ENCODE assay signal across 13 mouse cellular contexts in the genomic region with DNA sequence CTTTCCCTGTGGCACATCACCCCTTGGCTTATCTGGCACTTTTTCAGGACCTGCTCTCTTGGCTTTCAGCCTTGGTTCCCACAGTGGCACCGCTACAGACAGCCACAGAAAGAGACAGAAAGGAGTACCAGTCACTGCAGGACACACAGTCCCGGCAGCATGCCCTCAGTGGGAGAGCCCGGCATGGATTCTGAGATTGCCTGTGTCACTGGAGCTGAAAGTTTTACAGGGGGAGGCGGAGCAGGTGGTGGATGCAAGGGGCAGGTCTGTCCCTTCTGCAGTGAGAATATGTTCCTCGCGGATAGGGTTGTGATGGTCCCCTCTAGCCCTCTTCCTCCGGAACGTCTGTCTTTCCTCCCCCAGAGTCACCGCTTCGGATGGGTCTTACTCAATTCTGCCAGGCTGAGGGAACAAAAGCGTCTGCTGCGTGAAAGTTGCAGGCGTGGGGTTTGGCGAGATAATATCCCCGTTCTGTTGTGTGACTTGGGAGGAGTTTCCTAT.
DNase-seq lines count a peak whose midpoint lies in the region; ATAC-seq lines count a peak whose summit lies in the region.
"Had no signal": no experiment of that assay in that cellular context is flagged by ENCODE, and none has a peak within 500 bp of the region (broad histone marks: within the 10 kb centered on the region; RNA-seq: fewer than 3 reads in every experiment).

No protein-coding gene starts in this region.

- no peaks in the 10 kb centered on the region for H3K4me1 ChIP-seq in midbrain, embryonic 15.5 days
- H3K4me1 ChIP-seq: forebrain, embryonic 15.5 days; hindbrain, embryonic 13.5 days had no signal

- peak; percentile 13 for DNase-seq in heart, postnatal 4 days
- no peak for DNase-seq in heart, adult 11 months
- peak; percentile 35 to 52 for DNase-seq in frontal cortex, adult 2 months (ENCODE audit: extremely low spot score in 1 of 2, low spot score in 1 of 2)
- peak; percentile 23 to 27 for DNase-seq in layer of hippocampus, postnatal 25 days (ENCODE audit: extremely low spot score in 1 of 2, low spot score in 1 of 2)
- DNase-seq in right cerebral cortex, postnatal 25 days = peak; percentile 47
- DNase-seq in retina, postnatal 1 day = no peak
- no peak for DNase-seq in gastrocnemius, postnatal 25 days
- DNase-seq: lung, postnatal 14 days had no signal

- H3K27ac ChIP-seq in midbrain, embryonic 15.5 days = no peak overlapping the region
- H3K27ac ChIP-seq: forebrain, embryonic 15.5 days; hindbrain, embryonic 13.5 days; kidney, postnatal 0 days had no signal

- WGBS in midbrain, embryonic 15.5 days = 86% methylated on average over 15 of the region's 15 CpGs

- no peak for ATAC-seq in midbrain, embryonic 15.5 days (replicated peaks)
- ATAC-seq: forebrain, embryonic 15.5 days had no signal

- H3K36me3 ChIP-seq in midbrain, embryonic 15.5 days (replicated peaks) = no peaks in the 10 kb centered on the region
- H3K36me3 ChIP-seq: forebrain, embryonic 15.5 days; hindbrain, embryonic 13.5 days had no signal

- H3K27me3 ChIP-seq in midbrain, embryonic 15.5 days (replicated peaks) = no peaks in the 10 kb centered on the region
- H3K27me3 ChIP-seq: forebrain, embryonic 15.5 days; hindbrain, embryonic 13.5 days had no signal

- no peak overlapping the region for H3K4me2 ChIP-seq in midbrain, embryonic 15.5 days
- H3K4me2 ChIP-seq: forebrain, embryonic 15.5 days; heart, embryonic 11.5 days; hindbrain, embryonic 13.5 days had no signal

- H3K4me3 ChIP-seq in midbrain, embryonic 15.5 days = no peak overlapping the region
- H3K4me3 ChIP-seq: forebrain, embryonic 15.5 days; hindbrain, embryonic 13.5 days had no signal

- H3K9ac ChIP-seq in midbrain, embryonic 15.5 days = no peak overlapping the region
- H3K9ac ChIP-seq: forebrain, embryonic 15.5 days; hindbrain, embryonic 13.5 days had no signal

- H3K9me3 ChIP-seq in midbrain, embryonic 15.5 days = no peaks in the 10 kb centered on the region
- H3K9me3 ChIP-seq: forebrain, embryonic 15.5 days; hindbrain, embryonic 13.5 days had no signal

Comparison
In these comparisons a context has a peak if more than half of its experiments do, and no peak if none do; other contexts are left out.
1. DNase-seq: peak in heart, postnatal 4 days (single experiment), frontal cortex, adult 2 months (2 of 2), layer of hippocampus, postnatal 25 days (2 of 2) and right cerebral cortex, postnatal 25 days (single experiment); none in heart, adult 11 months (single experiment), retina, postnatal 1 day (single experiment) and gastrocnemius, postnatal 25 days (single experiment).